Mouse (Mus musculus) cortical plate, adult 2 months (tissue): Measurements from ENCODE around the gene Lrig1.

Experiments used
- CTCF ChIP-seq: fragments of 200-500 bp; IDR thresholded peaks from 2 replicates; pipeline ENCODE4 v1.5.1; 2011; ENCODE audit warnings: mild to moderate bottlenecking, control low read depth, low read length; ENCODE audit not compliant: insufficient read depth; ENCODE audit errors: extremely low read depth
- POLR2A ChIP-seq: fragments of 200-500 bp; IDR thresholded peaks from 2 replicates; pipeline ENCODE4 v1.6.1; 2011; ENCODE audit warnings: mild to moderate bottlenecking, low read length, control low read depth; ENCODE audit not compliant: insufficient read depth; ENCODE audit errors: extremely low read depth

- TF ChIP-seq POLR2A (no peak), CTCF (no peak)
Measured at GRCm38 (mm10) chr6:94668204-94668863, 31.6 kb downstream of the Lrig1 start.
